Mouse (Mus musculus): Measurements from ENCODE around the gene Olfr116. TPM values are rescaled to one million over a fixed set of nuclear protein-coding genes. Genes with fewer than 3 reads are reported as not detected.

Olfr116 gene
- polyA plus RNA-seq (2012; rRNA removed), result not detected in 2 replicates

DNA sequence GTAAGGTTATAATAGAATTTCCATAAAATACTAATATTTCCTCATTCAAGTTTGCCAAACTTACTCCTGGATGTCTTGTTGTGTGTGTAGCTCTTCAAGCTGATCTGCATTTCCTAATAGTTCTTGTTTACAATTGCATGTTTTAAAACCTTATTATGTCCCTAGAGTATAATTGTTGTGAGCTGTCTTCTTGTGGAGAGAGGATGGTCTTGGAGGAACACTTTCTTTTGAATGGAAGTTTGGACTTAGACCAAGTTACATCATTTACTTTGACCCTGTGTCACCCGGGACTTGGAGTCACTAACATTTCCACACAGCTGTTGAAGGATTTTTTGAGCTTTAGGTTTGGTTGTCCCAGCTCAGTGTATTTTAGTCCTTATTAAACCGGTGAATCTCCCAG, at the start of gene Olfr116, which contains the start of gene Olfr115:
Olfr116 (minus strand) TSS at position 191 of the 400 bp plus-strand sequence.
Olfr115 (minus strand) TSS at position 101 of the 400 bp plus-strand sequence.

DNA sequence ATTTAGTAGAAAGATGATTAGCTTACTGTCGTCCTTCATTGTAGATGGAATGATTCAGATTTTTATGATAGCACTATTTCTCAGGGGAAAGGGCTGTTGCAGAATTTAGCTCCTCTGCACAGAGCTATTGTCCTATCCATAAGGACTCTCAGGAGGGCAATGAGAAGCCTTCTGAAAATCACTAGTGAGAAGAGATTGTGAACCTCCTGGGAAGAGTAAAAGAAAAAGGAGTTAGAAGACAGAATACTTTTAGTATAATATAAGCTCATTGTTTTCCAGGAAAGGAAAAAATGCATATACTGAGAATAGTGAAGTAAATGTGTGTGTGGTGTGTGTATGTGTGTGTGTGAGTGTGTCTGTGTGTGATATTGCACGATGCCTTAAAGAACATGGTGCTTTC, 39.7 kb upstream of the Olfr116 start, which contains the start of gene Olfr118:
Olfr118 (plus strand) TSS at position 301 of the 400 bp plus-strand sequence.

DNA sequence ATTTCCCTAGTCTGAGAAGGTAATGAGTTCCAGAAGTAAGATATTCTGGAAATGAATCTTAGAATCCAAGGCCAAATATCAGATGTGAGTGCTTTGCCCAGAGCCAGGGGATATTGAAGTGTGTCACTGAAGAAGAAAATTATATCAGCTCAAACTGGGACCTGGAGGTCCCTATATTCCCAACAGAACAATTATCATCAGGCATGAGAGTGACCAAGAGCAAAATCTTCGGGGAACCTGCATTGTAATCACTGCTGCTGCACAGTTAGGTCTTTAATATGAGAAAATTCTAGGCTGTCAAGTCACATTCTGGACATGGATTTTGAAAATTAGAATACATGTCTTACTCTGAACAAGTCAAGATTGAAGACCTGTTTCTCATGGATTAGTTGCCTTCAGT, 36.7 kb upstream of the Olfr116 start, which contains the start of gene Olfr117:
Olfr117 (minus strand) TSS at position 101 of the 400 bp plus-strand sequence.

DNA sequence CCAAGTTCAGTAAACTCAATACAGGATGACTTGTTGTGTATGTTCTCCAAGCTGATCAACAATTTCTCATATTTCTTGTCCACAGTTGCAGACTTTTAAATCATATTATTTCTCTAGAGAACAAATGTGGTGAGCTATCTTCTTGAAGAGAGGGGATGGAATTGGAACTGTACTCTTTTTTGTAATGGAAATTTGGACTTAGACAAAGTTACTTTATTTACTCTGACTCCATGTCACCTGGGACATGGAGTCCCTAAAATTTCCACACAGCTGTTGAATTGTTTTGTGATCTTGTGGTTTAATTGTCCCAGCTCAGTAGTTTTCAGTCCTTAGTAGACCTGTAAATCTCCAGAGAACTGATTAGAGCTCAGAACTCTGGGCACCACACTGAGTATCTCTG, 34.4 kb downstream of the Olfr116 start, which contains the start of gene Olfr114:
Olfr114 (minus strand) TSS at position 101 of the 400 bp plus-strand sequence.

DNA sequence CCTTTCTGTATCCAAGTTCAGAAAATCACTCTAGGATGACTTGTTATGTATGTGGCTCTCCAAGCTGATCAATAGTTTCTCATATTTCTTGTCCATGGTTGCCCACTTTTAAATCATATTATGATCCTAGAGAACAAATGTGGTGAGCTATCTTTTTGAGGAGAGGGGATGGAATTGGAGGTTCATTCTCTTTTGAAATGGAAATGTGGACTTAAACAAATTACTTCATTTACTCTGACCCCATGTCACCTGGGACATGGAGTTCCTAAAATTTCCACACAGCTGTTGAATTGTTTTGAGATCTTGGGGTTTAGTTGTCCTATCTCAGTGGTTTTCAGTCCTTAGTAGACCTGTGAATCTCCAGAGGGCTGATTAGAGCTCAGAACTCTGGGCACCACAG, 49.4 kb downstream of the Olfr116 start, which contains the start of gene Olfr113:
Olfr113 (minus strand) TSS at position 101 of the 400 bp plus-strand sequence.

Other genes starting within 250 kb of the Olfr116 start
- gene Olfr105-ps, start 248.2 kb downstream of the Olfr116 start, polyA plus RNA-seq (2012; rRNA removed), result not detected in 2 replicates
- not detected in 2 replicates for gene Olfr106-ps, start 236.8 kb downstream of the Olfr116 start, polyA plus RNA-seq (2012; rRNA removed)
- not detected in 2 replicates for gene Olfr107, start 228.0 kb downstream of the Olfr116 start, polyA plus RNA-seq (2012; rRNA removed)
- gene Olfr108, start 181.7 kb downstream of the Olfr116 start, polyA plus RNA-seq (2012; rRNA removed), result not detected in 2 replicates
- not detected in 2 replicates for gene Olfr109, start 168.3 kb downstream of the Olfr116 start, polyA plus RNA-seq (2012; rRNA removed)
- gene H2-M2, start 143.6 kb downstream of the Olfr116 start, polyA plus RNA-seq (2012; rRNA removed), result not detected in 2 replicates
- 0.02 TPM in 1 of 2 replicates, not detected in the other for gene Olfr110, start 134.7 kb downstream of the Olfr116 start, polyA plus RNA-seq (2012; rRNA removed)
- 0.05 and 0.14 TPM in 2 replicates for gene Olfr111, start 119.2 kb downstream of the Olfr116 start, polyA plus RNA-seq (2012; rRNA removed)
- not detected in 2 replicates for gene Olfr112, start 57.7 kb downstream of the Olfr116 start, polyA plus RNA-seq (2012; rRNA removed)
- gene Olfr113, start 49.5 kb downstream of the Olfr116 start, polyA plus RNA-seq (2012; rRNA removed), result not detected in 2 replicates
- not detected in 2 replicates for gene Olfr114, start 34.5 kb downstream of the Olfr116 start, polyA plus RNA-seq (2012; rRNA removed)
- not detected in 2 replicates for gene Olfr115, start 90 bp downstream of the Olfr116 start, polyA plus RNA-seq (2012; rRNA removed)
- not detected in 2 replicates for gene Olfr117, start 36.6 kb upstream of the Olfr116 start, polyA plus RNA-seq (2012; rRNA removed)
- gene Olfr118, start 39.8 kb upstream of the Olfr116 start, polyA plus RNA-seq (2012; rRNA removed), result not detected in 2 replicates
- not detected in 2 replicates for gene Olfr119, start 69.4 kb upstream of the Olfr116 start, polyA plus RNA-seq (2012; rRNA removed)
- not detected in 2 replicates for gene Olfr120, start 94.6 kb upstream of the Olfr116 start, polyA plus RNA-seq (2012; rRNA removed)
- not detected in 2 replicates for gene Olfr121, start 121.7 kb upstream of the Olfr116 start, polyA plus RNA-seq (2012; rRNA removed)
- not detected in 2 replicates for gene Olfr122, start 141.4 kb upstream of the Olfr116 start, polyA plus RNA-seq (2012; rRNA removed)
- not detected in 2 replicates for gene Olfr123, start 166.3 kb upstream of the Olfr116 start, polyA plus RNA-seq (2012; rRNA removed)
- not detected in 2 replicates for gene Olfr124, start 172.7 kb upstream of the Olfr116 start, polyA plus RNA-seq (2012; rRNA removed)
- not detected in 2 replicates for gene Olfr125, start 205.8 kb upstream of the Olfr116 start, polyA plus RNA-seq (2012; rRNA removed)
- not detected in 2 replicates for gene Olfr126, start 220.3 kb upstream of the Olfr116 start, polyA plus RNA-seq (2012; rRNA removed)